Mouse (Mus musculus): ENCODE results near the gene Tmco4. TPM values are rescaled to one million over a fixed set of nuclear protein-coding genes. Genes with fewer than 3 reads are reported as not detected.

Tmco4 gene
- 41.8 TPM for polyA plus RNA-seq (2017; shearing (Covaris generic))

DNA sequence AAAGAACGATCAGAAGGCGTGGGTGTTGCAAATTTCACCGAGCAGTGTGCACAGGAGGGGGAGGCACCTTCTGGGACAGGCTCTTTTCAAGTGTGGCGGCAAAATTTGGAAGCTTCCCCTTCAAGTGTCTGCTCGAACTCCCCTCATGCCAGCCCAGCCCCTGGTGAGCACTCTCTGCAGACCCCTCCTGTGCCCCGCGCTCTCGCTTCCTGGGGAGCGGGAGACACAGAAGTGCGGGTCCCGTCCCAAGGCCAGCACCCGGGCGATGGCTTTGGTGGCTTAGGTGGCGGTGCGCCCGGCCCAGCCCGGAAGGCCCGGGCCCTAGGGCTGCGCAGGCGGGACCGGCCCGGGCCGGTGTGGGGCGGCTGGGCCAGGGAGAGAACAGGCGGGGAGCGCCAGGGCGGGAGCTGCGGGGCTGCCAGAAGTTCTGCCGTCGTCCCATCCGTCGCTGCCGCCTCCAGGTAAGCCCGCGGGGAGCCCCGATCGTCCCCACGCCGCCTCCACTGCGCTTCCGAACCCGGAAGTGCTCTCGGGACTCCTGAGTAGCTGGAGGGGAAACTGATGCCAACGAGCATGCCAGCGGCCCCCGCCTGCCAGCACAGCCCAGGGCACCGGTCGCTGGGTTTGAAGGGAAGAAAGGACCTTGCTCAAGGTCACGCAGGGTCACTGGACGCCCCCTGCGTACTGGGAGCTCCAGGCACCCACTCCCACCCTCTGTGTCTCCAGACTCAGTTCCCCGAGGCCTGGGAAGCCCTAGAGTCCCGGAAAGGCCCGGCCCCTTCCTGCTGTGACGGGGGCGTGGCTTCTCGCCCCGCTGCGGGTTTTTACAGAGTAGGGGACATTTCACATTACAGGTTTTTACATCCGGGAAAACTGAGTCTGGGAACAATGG, at the start of gene Tmco4:
TSS of gene Tmco4 (plus strand) at position 62 of the 892 bp plus-strand sequence.

DNA sequence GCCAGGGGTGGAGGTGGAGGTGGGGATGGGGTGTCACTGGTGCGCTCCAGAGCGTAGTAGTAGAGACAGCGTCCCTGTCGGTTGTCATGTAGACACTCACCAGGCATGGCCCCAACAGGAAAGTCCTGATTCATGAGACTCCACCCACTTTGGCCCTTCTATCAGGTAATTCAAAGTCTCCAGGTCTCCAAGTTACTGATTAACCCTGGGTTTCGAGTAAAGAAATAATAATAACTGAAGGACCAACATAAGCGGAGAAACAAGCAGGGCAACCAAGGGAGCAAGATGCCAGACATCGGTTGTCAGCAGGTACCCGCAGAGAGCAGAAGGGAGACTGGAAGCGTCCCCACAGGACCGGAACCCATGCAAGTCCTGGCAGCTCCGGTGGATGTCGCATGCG, 5.8 kb upstream of the Tmco4 start, which contains the start of gene Rnf186:
TSS of gene Rnf186 (plus strand) at position 247 of the 400 bp plus-strand sequence.

DNA sequence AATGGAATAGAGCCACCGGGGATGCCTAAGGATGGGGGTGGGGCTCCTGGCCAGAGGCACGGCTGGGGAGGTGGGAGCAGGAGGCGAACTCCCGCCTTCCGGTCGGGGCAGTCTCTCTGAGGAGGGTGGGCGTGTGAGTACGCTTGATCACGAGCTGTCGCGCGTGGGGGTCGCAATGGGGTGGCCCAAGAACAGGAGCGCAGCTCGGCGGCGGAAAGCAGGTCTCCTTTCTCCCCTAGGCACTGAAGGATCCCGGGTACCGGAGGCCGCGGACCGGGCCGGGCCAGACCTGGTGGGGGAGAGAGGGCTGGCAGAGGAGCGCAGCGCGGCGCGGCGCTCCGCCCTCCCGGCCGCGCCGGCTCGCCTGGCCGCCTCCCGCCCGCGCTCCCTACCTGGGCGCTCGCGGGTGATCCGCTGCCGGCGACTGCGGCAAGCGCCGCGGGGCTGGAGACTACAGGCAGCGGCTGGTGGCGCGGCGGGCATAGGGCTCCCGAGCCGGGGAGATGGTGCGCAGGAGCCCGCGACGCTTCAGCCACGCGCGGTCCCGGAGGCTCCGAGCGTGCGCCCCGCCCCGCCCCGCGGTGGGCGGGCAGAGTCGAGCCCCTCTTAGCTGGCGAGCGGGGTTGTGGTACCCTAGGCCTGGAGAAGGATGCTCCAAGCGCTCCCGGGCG, 102.5 kb downstream of the Tmco4 start, which contains the start of gene Htr6:
TSS of gene Htr6 (minus strand) at position 530 of the 671 bp plus-strand sequence.

DNA sequence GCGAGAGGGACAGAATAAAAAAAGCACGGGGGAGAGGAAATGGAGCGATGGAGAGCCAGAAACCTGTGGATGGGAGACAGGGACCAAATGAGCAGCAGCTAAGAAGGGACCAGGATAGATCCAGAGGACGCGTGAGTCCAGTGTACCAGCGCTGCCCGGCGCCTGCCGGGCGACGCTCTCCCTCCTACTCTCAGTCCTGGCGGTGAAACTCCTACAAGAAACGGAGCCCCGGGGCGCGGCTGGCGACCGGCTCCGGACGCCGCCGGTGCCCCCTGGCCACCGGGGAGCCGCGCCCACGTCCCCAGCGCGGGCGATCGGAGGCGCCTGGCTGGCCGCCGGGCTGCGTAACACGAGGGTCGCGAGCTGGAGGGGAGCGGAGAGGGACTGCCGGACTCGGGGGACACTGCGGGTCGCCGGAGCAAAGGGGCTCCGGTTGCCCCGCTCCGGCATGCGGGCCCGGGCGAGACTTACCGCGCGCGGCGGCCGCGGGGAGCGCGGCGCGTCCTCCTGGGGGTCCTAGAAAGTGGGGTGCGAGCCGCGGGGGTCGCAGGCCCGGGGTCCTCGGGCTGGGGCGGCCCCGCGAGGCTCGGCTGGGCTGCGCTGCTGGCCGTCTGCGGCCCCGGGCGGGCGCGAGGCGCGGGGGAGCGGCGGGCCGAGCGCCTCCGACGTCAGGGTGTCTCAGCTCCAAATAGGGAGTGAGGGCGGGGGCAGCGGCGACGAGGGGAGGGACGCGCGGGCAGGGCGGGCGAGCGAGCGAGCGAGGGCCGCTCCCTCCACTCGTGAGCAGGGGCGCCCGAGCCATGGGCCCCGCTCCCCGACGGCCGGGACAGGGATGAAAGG, 119.9 kb downstream of the Tmco4 start, which contains the start of gene Nbl1:
TSS of gene Nbl1 (minus strand) at position 638 of the 840 bp plus-strand sequence.

Other genes with a start within 250 kb of the Tmco4 start
- not detected for gene Pla2g2c, start 248.1 kb upstream of the Tmco4 start, polyA plus RNA-seq (2017; shearing (Covaris generic))
- 0.13 TPM for gene Ubxn10, start 235.7 kb upstream of the Tmco4 start, polyA plus RNA-seq (2017; shearing (Covaris generic))
- gene Pla2g2f, start 215.3 kb upstream of the Tmco4 start, polyA plus RNA-seq (2017; shearing (Covaris generic)) = not detected
- gene Pla2g2d, start 197.2 kb upstream of the Tmco4 start, polyA plus RNA-seq (2017; shearing (Covaris generic)) = 1.5 TPM
- gene Pla2g5, start 109.4 kb upstream of the Tmco4 start, polyA plus RNA-seq (2017; shearing (Covaris generic)) = not detected
- gene Gm13030, start 98.9 kb upstream of the Tmco4 start, polyA plus RNA-seq (2017; shearing (Covaris generic)) = not detected
- not detected for gene Pla2g2e, start 94.9 kb upstream of the Tmco4 start, polyA plus RNA-seq (2017; shearing (Covaris generic))
- gene Otud3, start 58.9 kb upstream of the Tmco4 start, polyA plus RNA-seq (2017; shearing (Covaris generic)) = 0.52 TPM
- not detected for gene Rnf186, start 5.8 kb upstream of the Tmco4 start, polyA plus RNA-seq (2017; shearing (Covaris generic))
- not detected for gene Htr6, start 102.7 kb downstream of the Tmco4 start, polyA plus RNA-seq (2017; shearing (Covaris generic))
- 1.1 TPM for gene Nbl1, start 120.1 kb downstream of the Tmco4 start, polyA plus RNA-seq (2017; shearing (Covaris generic))
- gene Minos1, start 158.2 kb downstream of the Tmco4 start, polyA plus RNA-seq (2017; shearing (Covaris generic)) = 381 TPM
- gene Capzb, start 220.0 kb downstream of the Tmco4 start, polyA plus RNA-seq (2017; shearing (Covaris generic)) = 781 TPM

All from inflammation-experienced regulatory T-cells, adult 16 weeks (primary cell).